Mouse (Mus musculus) left cerebral cortex, postnatal 36 days (tissue): ENCODE results near the gene Mapk3. TPM values are rescaled to one million over a fixed set of nuclear protein-coding genes. Genes with fewer than 3 reads are reported as not detected.
A peak's percentile ranks its signal among the peaks of the same experiment; 100 is the strongest.
"Not testable (repeated sequence)": the region's sequence is repeated elsewhere in the genome, so short reads cannot be mapped to it uniquely, and the experiment has no call there.

ENCODE experiments used
- DNase-seq, 2 experiments: peaks; one replicate each; pipeline ENCODE4 v3.0.0; 2021 to 2022; ENCODE audit warnings: low spot score in 2 of 2, mixed read lengths in 1 of 2
- intact Hi-C: fragments of 180-260 bp; cut with DNase I; formaldehyde crosslinking; loops from one replicate; pipeline ENCODE4 v1.15.1; 2025
- total RNA-seq, 2 experiments: library from RNA; stranded (reverse); gene quantifications; 2 replicates each; pipeline ENCODE4 v1.2.3; 2021

Mapk3 gene
- total RNA-seq, 2 experiments from 2014 or later = 148 to 172 TPM

DNA sequence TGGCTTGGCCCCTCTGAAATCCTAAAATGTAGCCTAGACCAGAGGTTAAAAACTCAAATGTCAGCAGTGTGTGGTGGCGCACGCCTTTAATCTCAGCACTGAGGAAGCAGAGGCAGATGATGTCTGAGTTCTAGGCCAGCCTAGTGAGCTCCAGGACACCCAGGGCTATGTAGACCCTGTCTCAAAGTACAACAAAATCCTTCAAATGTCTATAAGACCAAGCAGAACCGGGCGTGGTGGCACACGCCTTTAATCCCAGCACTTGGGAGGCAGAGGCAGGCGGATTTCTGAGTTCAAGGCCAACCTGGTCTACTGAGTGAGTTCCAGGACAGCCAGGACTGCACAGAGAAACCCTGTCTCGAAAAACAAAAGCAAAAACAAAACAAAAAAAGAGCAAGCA is 19.7 kb downstream of the Mapk3 start:
- not testable (repeated sequence) for DNase-seq

DNA sequence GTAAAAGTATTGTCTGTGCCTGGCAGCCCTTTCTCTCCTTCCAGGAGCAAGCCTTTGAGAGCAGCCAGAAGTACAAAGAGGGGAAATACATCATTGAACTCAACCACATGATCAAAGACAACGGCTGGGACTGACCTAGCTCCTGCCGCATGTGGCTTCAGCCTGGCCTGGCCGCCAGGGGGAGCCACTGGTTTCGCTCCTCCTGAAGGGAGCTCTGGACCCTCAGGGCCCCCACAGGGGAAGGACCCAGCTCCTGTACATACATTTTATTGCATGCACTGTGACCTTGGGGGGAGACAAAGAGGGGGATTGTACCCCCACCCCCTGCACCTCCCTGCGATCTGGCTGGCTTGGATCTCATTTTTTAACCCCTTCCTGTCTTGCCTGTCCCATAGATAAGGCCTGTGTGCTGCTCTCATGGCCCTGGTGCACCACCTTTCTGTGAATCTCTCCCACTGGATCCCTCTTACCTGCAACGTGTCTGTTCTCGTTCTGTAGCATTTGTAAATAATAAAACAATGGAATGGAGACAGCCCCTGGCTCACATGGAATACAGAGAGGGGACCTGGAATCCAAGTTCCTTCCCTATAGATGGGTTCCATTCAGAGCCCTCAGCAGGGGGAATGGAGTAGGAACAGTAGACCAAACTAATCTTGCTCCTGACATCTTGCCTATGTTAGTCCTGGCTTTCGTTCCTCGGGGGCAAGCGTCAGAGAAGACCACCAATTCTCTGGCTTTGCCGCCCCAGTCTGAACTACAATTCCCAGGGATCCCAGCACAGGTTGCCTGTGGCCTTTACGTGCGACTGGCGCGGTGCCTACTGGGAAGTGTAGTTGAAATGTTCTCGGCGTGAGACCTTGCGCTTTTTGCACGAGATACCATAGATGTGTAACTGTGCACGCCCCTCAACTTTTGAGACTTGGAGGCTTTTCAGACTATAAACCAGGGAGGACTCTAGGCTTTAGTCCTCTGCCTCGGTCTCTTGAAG is 20.9 kb downstream of the Mapk3 start:
- intact Hi-C loops = loop anchor here (1.0 to 5.0 kb wide), 2 partner anchors 12 to 78 kb away; partner anchors contain the start of gene Ppp4c
- DNase-seq = peak; percentile 81 to 84

More for the DNA sequence above, 19.7 kb downstream of the Mapk3 start:
- intact Hi-C loops = loop anchor here (5.0 kb wide), 1 partner anchor 77 kb away; no protein-coding TSS in a partner anchor

DNA sequence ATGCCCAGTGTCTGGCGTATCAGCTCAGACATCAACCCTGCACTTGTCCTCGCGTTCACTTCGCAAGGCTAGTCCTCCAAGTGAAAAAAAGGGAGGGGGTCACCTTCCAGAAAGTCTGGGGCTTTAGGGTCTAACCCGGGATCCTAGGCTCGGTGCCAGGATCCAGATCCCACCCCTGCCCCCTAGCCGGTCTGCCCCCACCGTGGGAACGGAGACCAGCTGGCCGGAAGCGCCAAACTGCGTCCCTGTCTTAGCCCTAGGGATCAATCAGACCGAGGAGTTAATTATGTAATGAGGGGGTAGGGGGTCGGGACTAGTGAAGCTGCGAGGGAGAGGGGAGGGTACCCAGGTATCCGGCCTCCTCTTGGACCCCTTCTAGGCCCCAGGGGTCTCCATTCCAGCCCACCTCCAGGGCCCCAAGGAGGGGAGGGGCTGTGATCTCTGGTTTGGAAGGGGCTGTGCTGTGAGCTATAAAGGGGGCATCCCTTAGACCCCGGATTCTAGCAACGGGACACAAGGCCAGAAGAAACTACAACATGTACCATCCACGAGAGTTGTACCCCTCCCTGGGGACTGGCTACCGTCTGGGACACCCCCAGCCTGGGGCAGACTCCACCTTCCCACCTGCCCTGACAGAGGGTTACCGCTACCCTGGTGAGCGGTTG is 21.7 kb downstream of the Mapk3 start, which contains the start of gene Tbx6:
Gene Tbx6 (plus strand): TSS at position 513 of the 665 bp plus-strand sequence.
- intact Hi-C loops = loop anchor here (1.0 kb wide), 1 partner anchor 11 kb away; the partner anchor contains the start of gene Ppp4c
- DNase-seq = no peak

DNA sequence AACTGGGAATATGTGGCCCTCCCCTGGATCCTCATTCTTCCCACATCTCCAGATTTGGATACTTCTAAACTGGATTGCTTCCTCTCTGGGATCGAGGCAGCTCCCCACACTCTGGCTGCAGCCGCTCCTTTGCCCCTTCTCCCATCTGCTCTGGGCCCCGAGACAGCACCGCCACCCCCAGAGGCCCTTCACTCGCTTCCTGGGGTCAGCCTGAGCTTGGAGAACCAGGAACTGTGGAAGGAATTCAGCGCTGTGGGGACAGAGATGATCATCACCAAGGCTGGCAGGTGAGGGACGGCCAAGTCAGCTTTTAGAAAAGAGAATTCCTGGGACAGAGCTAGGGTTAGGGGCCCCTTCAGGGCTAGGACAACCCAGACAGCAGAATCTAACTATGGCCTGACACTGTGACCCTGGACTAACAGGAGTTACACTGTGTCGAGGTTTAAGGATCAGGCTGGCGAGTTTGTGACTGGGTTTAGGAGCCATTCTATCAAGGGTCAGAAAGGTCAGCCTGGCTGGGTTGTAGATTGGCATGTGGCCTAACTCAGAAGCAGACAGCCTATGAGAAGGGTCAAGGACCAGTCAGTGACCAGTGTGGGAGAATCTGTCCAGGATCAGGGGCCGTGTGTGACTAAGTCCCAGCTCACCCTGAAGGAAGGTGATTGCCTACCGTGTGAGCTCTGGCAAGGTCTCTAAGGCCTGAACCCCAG is 22.4 kb downstream of the Mapk3 start:
- no peak for DNase-seq
- intact Hi-C loops = no loop called here

DNA sequence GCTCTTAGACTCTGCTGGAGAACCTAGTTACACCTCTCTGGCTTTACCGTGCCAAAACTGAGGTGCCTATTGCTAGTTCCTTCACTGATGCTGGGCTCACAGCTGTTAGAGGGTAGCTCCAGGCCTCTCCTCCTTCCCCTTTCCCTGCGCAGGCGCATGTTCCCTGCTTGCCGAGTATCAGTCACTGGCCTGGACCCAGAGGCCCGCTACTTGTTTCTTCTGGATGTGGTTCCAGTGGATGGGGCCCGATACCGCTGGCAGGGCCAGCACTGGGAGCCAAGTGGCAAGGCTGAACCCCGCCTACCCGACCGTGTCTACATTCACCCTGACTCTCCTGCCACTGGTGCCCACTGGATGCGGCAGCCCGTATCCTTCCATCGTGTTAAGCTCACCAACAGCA is 23.3 kb downstream of the Mapk3 start:
- DNase-seq = no peak
- intact Hi-C loops = no loop called here

DNA sequence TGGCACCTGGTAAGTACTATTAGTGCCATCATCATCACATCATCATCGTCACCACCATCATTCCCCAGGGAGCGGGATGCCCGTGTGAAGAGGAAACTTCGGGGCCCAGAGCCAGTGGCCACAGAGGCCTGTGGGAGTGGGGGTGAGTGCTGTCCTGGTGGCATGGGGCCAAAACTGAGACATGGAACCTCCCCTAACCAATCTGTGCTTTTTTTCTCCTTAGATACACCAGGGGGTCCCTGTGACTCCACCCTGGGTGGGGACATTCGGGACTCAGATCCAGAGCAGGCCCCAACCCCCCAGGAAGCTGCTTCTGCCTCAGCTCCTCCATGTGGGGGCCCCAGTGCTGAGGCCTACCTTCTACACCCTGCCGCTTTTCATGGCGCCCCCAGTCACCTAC is 25.1 kb downstream of the Mapk3 start:
- no peak for DNase-seq
- intact Hi-C loops = no loop called here

DNA sequence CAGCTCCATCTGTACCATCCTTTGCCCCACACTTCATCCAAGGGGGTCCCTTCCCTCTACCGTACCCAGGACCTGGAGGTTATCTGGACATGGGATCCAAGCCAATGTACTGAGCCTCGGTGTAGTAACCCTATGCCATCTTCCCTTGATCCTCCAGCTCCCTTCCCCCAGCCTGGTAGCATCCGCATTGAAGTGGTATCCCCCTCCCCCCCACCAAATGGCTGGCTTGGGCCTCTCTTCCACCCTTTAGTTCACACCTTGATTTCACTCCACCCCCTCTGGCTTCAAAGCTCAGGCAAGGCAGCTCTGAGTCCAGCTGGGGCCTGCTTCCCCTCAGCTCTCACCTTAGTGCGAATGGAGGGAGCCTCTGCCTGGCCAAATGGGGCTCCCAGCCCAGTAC is 25.7 kb downstream of the Mapk3 start:
- intact Hi-C loops = no loop called here
- no peak for DNase-seq

DNA sequence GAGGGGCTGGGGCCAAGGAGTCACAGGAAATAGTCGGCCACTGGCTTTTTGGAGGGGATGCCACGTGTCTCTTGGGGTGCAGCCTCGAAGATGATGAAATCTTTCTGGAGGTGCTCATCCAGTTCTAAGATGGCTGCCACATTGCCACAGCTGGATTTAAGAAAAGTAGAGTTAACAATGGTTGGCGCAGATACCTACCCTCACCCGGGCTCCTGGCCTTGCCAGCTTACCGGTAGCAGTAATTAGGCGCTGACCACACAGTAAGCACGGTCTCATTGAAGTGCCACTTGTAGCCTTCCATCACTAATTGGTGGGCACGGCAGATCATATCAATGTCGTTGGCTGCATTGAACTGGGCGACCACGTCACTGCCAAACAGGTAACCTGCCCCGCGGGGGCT is 26.7 kb downstream of the Mapk3 start:
- intact Hi-C loops = no loop called here
- no peak for DNase-seq

DNA sequence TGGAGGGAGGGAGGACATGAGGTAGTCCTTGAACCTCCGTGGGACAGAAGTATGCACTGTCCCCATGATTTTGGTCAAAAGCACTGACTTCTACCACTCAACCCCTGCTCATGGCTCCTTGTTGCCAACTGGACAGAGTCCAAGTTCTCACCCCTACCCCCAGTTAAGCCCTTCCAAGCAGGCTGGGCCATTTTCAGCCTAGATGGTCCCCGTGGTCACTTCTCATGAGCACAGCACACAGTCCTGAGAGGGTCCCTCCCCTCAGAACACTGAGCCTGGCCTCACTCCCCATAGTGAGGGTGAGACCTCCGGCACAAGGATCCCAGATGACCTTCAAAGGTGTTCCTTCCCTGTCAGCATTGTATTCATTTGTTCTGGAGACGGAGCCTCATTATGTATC is 29.7 kb downstream of the Mapk3 start:
- no peak for DNase-seq
- intact Hi-C loops = no loop called here

DNA sequence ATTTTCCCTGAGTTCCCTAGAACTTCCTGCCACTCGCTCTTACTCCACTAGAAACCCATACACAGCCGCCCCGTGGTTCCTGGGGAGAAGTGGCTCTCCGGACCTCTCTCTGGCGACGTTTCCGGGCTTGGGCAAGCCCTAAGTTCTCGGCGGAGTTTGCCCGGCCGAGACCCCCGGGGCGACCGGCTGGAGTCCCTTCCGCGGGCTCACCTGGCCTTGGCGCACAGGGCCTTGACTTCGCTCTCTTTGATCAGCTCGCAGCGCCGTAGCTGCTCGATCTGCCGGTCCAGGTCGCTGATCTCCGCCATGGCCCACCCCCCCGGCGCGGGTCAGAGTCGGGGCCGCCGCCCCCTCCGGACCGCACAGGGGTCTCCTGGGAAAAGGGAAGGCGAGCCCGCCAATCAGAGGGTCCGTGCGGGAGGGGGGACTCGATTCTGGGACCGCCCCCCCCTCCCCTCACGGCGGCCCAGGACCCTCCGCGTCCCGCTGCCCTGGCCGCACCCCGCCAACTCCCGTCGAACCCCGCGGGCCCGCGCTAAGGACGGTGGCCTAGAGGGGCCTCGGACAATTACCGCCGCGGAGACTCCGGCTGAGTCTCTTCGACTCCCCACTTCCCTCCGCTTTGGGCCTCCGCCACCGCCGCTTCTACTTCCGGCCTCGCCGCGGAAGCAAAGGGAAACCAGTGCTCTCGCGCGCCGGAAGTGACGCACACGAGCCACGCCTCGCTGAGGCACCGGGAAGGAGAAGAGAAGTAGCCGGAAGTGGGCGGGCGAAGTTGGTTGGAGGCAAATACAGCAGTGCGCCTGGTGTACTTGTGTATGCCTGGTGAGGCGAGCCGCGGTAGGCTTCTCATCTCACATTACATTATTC is 32.7 kb downstream of the Mapk3 start, which contains the start of gene Ppp4c:
Gene Ppp4c (minus strand): TSS at position 646 of the 870 bp plus-strand sequence.
- DNase-seq = peak; percentile 95
- intact Hi-C loops = loop anchor here (1.0 kb wide), 1 partner anchor 12 kb away; no protein-coding TSS in a partner anchor

DNA sequence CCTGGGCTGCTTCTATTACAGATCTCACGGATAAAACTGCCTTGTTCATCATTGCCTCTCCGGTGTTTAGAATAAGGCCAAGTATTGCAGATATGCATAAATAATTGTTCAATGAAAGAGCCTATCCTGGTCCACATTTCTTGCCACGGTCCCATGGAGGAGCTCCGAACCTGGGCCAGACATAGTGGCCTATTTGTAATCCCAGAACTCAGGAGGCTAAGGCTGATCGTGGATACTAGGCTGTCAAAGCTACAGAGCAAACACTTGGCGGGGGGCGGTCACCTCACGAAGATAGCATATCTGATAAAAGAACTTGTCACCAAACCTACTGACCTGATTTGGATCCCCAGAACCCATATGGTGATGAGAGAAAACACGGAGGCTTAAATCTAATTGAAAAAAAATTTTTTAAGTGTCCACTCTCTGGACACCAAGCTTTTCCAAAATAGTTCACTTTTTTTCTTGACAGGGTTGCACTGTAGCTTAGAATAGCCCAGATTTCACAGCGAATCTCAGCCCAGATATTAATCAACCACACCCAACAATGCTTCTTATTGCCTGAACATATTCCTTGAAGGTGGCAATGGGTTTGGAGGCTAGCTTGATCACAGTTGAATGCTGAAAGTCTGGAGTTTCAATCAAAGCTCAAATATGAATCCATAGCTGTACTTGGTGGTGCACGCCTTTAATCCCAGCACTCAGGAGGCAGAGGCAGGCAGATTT is 33.5 kb downstream of the Mapk3 start:
- no peak for DNase-seq
- intact Hi-C loops = loop anchor here (1.0 kb wide), 1 partner anchor 13 kb away; no protein-coding TSS in a partner anchor

DNA sequence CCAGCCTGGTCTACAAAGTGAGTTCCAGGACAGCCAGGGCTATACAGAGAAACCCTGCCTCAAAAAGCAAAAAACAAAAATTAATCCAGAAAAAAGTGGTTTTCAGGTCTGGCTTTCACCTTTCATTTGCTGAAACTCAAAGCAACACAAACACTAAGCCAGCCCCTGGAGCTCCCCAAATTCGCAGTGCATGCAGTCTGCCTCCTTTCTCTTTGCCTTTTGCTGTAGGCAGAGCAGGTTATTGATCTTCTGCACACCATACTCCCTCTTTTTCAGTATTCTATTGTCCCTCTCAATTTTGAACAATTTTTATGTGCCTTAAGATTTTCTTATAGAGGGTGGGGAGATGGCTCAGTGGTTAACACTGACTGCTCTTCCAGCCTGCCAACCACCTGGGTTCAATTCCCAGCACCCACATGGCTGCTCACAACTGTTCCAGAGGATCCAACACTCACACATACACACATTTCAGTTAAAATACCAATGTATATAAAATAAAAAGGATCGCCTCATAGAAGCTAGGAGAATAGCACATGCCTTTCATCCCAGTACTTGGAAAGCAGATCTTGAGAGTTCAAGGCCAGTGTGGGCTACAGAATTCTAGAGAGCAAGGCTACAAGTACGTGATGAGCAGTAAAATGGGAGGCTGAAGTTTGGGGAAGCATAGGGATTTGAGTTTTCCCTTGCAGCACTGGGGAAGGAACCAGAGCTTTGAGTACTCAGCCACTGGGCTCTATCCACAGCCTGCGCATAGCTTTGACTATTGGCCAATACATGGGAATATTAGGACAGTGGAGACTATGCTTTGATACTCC is 34.3 kb downstream of the Mapk3 start:
- intact Hi-C loops = no loop called here

DNA sequence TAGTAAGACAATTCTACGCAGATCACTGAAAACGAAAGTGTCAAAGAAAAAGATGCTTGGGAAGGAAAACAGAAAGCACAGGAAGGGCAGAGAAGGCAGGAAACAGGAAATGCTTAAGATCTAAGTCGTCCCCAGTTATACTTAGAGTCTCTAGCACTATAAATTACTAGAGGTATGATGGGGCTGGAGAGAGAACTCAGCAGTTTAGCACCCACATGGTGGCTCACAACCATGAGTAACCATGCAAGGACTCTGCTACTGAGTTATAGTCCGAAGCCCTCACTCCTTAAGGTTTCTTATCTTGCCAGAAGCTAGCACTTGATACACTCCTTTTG is 34.8 kb downstream of the Mapk3 start:
- DNase-seq = no peak
- intact Hi-C loops = no loop called here

More for the DNA sequence above, 34.3 kb downstream of the Mapk3 start:
- no peak for DNase-seq

DNA sequence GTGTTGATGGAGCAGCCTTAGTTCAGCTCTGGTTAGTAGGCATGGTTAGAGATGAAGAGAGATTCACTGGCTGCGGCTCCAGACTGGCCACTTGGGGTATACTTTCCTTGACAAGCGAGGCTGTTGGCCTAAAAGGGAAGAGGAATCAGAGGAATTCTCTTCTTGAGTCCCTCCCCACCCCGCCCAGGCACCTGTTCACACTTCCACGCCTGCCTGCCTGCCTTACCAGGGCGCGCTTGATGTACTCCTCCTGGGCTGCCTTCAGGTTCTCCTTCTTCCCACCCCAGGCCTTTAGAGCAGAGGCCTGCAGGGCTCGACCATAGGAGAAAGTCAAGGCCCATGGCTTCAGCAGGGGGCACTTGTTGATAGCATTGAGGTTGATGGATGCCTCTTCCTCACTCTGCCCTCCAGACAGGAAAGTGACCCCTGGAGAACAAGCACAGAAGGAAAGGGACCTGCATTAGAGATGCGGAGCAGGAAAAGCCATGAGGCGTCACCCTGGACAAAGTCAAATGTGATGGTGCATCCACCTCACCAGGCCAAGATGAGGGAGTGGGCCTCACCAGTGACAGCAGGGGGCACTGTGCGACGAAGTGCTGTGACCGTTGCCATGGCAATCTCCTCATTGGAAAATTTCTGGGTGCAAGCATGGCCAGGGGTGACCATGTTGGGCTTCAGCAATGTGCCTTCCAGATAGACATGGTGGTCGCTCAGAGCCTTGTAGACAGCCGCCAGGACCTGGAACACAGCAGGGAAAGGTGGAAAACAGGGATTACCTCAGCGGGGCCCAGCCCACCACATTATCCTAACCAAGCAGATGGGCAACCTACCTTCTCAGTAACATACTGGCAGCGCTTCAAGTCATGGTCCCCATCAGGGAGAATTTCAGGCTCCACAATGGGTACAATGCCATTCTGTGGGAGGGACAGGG is 36.3 kb downstream of the Mapk3 start:
- intact Hi-C loops = loop anchor here (5.0 kb wide), 1 partner anchor 93 kb away; no protein-coding TSS in a partner anchor

DNA sequence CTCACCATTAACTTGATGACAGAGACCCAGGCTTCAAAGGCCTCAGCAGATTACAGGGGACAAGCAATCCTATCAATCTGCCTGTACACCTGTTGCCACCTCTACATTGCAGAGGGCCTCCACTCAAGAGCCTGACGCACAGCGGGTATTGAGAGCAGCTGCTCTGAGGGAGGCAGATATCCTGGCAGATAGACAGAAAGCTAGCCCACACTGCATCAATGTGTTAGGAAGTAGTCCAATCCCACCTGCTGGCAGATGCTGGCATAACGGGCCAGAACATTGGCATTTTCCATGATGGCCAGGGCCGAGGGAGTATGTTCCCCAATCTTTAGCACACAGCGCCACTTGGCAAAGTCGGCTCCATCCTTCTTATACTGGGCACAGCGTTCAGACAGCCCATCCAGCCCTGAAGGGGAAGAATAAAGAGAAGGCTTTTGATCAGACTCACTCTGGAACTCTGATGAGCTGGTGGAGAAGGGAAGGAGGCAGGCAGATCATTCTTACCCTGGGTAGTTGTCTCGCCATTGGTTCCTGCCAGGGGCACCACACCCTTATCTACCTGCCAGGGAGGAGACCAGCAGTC is 37.0 kb downstream of the Mapk3 start:
- intact Hi-C loops = loop anchor here (5.0 kb wide), 1 partner anchor 94 kb away; no protein-coding TSS in a partner anchor
- DNase-seq = peak; percentile 50 to 56

More for the DNA sequence above, 36.3 kb downstream of the Mapk3 start:
- no peak for DNase-seq
